Mouse (Mus musculus): Measurements from ENCODE around the gene Sorbs1.

GRCm38 (mm10) chr19:40355075-40355474 lies 158.5 kb downstream of the Sorbs1 start:
- no peak for TF ChIP-seq POLR2A (IDR thresholded peaks at IDR 0.05; ENCODE audit: low read depth, low read length)
- TF ChIP-seq ETS1 (conservative IDR thresholded peaks at IDR 0.05; ENCODE audit: low read depth, low read length), result no peak
- no peak for TF ChIP-seq CTCF (conservative IDR thresholded peaks at IDR 0.05 in 1 of 2, IDR thresholded peaks at IDR 0.05 in 1 of 2; ENCODE audit: low read depth in 2 of 2, low read length in 2 of 2)
- no peak for TF ChIP-seq RAD21 (IDR thresholded peaks at IDR 0.05; ENCODE audit: low read depth, low read length)
- TF ChIP-seq MAX (IDR thresholded peaks at IDR 0.05; ENCODE audit: low read length), result no peak
- TF ChIP-seq MAFK (IDR thresholded peaks at IDR 0.05; ENCODE audit: insufficient replicate concordance, low read length), result no peak
- TF ChIP-seq USF2 (conservative IDR thresholded peaks at IDR 0.05; ENCODE audit: low read depth, low read length), result no peak
- TF ChIP-seq TCF12 (IDR thresholded peaks at IDR 0.05; ENCODE audit: low read depth, low read length), result no peak
- no peak for TF ChIP-seq JUN (IDR thresholded peaks at IDR 0.05; ENCODE audit: insufficient read depth, low read depth, low read length)
- no peak for TF ChIP-seq KAT2A (IDR thresholded peaks at IDR 0.05; ENCODE audit: insufficient replicate concordance, low read length)
- no peak for TF ChIP-seq CHD1 (IDR thresholded peaks at IDR 0.05; ENCODE audit: low read depth, low read length)
- TF ChIP-seq USF1 (IDR thresholded peaks at IDR 0.05; ENCODE audit: low read depth, low read length), result no peak

Measured in CH12.LX (cell line).